Mouse (Mus musculus) stomach, postnatal 0 days (tissue): Measurements from ENCODE around the gene Snupn. TPM values are rescaled to one million over a fixed set of nuclear protein-coding genes. Genes with fewer than 3 reads are reported as not detected.

Experiments
- ATAC-seq: fragments of 200-750 bp; cut with Nextera tagmentation; 2 replicates; pipeline ENCODE4 v1.8.0; 2017; ENCODE audit not compliant: low FRiP score, low TSS enrichment
- DNase-seq: peaks from one replicate; pipeline ENCODE4 v3.0.0-alpha.2; 2016; ENCODE audit warnings: low spot score
- H3K27ac ChIP-seq: fragments of 300-500 bp; sonication (generic); replicated peaks from 2 replicates; pipeline ENCODE4 v1.5.1; 2014; ENCODE audit warnings: mild to moderate bottlenecking, control low read depth
- H3K27me3 ChIP-seq: fragments of 300-500 bp; sonication (generic); 2 replicates; pipeline ENCODE4 v1.6.1; 2014; ENCODE audit warnings: low read length; ENCODE audit not compliant: control insufficient read depth, insufficient read depth
- H3K36me3 ChIP-seq: fragments of 300-500 bp; sonication (generic); 2 replicates; pipeline ENCODE4 v1.6.1; 2014; ENCODE audit warnings: low read length, mixed read lengths; ENCODE audit not compliant: control insufficient read depth, insufficient read depth
- H3K4me1 ChIP-seq: fragments of 300-500 bp; sonication (generic); replicated peaks from 2 replicates; pipeline ENCODE4 v1.6.1; 2014; ENCODE audit warnings: antibody characterized with exemption; ENCODE audit not compliant: control insufficient read depth, insufficient read depth
- H3K4me2 ChIP-seq: fragments of 300-500 bp; sonication (generic); replicated peaks from 2 replicates; pipeline ENCODE4 v1.6.1; 2014; ENCODE audit warnings: low read depth, mild to moderate bottlenecking, control low read depth, moderate library complexity
- H3K4me3 ChIP-seq: fragments of 300-500 bp; sonication (generic); 2 replicates; pipeline ENCODE4 v1.5.1; 2014; ENCODE audit warnings: low read depth, low read length, control low read depth
- H3K9ac ChIP-seq: fragments of 300-500 bp; sonication (generic); 2 replicates; pipeline ENCODE4 v1.6.1; 2014; ENCODE audit warnings: mild to moderate bottlenecking, low read length, control low read depth, mixed read lengths
- H3K9me3 ChIP-seq: fragments of 300-500 bp; sonication (generic); 2 replicates; pipeline ENCODE4 v1.6.1; 2016; ENCODE audit warnings: low read length; ENCODE audit not compliant: control insufficient read depth
- CTCF ChIP-seq: IDR thresholded peaks from 2 replicates; pipeline ENCODE4 v1.5.1; 2016; ENCODE audit warnings: antibody characterized with exemption, low read depth, mild to moderate bottlenecking, moderate library complexity
- EP300 ChIP-seq: optimal IDR thresholded peaks from 2 replicates; pipeline ENCODE3; 2016; ENCODE audit warnings: antibody characterized with exemption
- WGBS: fragments of 180-500 bp; shearing (Covaris S2); extraction: QIAGEN DNeasy Blood & Tissue Kit; methylation state at CpG from one replicate; pipeline ENCODE4 v1.1.7; 2014; 5-methylcytosine and 5-hydroxymethylcytosine counted together
- polyA plus RNA-seq: library from polyadenylated mRNA; unstranded; fragments of >200 nt; fragmentation: Nextera tagmentation; extraction: Ambion mirVana; gene quantifications from 2 replicates; pipeline ENCODE4 v1.2.1, GENCODE M21; 2015

Gene Snupn
- polyA plus RNA-seq, 1 experiment from 2014 or later = 13.8 TPM

GRCm38 (mm10) chr9:56913991-56914390, 36.7 kb upstream of the Snupn start:
- whole genome bisulfite sequencing = 52% methylated on average over 9 of the region's 9 CpGs
- peak overlapping the region; percentile 56 for H3K27ac ChIP-seq

DNA sequence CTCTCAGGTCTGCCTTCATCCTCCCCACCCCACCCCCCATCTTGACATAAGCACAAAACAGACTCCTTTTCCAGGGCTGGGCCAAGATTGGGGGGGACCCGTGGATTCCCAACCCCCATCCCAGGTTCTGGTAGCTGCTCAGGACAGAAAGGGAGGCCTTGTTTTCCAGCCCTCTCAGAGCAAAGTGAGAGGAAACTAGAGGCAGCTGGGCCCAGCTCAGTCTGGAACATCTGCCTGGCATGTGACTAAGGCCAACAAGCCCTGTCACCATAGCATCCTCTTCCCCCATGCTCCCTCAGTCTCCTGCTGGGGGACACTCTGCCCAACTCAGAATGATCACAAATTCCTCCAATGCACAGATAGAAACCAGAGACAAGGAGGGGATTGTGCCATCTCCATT, 35.6 kb upstream of the Snupn start:
- ATAC-seq (no peak), DNase-seq (no peak)
- H3K4me1 ChIP-seq = 0 out of 2 replicates have a peak, but pooled peaks cover 3% of the 10 kb centered on the region
- H3K36me3 ChIP-seq = peaks cover 5% of the 10 kb centered on the region
- no peaks in the 10 kb centered on the region for H3K9me3 ChIP-seq
- WGBS = 81% methylated on average over 1 of the region's 1 CpGs
- H3K9ac ChIP-seq = no peak overlapping the region
- H3K4me2 ChIP-seq = no peak overlapping the region
- peak overlapping the region; percentile 56; the same call in 1 of the 2 replicates for H3K27ac ChIP-seq
- TF ChIP-seq EP300 = no peak
- no peak for TF ChIP-seq CTCF
- H3K27me3 ChIP-seq = no peaks in the 10 kb centered on the region
- H3K4me3 ChIP-seq = no peak overlapping the region

More at GRCm38 (mm10) chr9:56913991-56914390, 36.7 kb upstream of the Snupn start:
- DNase-seq (peak; percentile 49), ATAC-seq (peak; percentile 63)
- H3K9ac ChIP-seq = no peak overlapping the region
- H3K4me2 ChIP-seq = no peak overlapping the region
- no peaks in the 10 kb centered on the region for H3K27me3 ChIP-seq
- H3K4me1 ChIP-seq = 0 out of 2 replicates have a peak, but pooled peaks cover 3% of the 10 kb centered on the region
- H3K9me3 ChIP-seq = no peaks in the 10 kb centered on the region
- TF ChIP-seq CTCF (no peak), EP300 (peak; percentile 20)
- no peak overlapping the region for H3K4me3 ChIP-seq
- peaks cover 5% of the 10 kb centered on the region for H3K36me3 ChIP-seq

DNA sequence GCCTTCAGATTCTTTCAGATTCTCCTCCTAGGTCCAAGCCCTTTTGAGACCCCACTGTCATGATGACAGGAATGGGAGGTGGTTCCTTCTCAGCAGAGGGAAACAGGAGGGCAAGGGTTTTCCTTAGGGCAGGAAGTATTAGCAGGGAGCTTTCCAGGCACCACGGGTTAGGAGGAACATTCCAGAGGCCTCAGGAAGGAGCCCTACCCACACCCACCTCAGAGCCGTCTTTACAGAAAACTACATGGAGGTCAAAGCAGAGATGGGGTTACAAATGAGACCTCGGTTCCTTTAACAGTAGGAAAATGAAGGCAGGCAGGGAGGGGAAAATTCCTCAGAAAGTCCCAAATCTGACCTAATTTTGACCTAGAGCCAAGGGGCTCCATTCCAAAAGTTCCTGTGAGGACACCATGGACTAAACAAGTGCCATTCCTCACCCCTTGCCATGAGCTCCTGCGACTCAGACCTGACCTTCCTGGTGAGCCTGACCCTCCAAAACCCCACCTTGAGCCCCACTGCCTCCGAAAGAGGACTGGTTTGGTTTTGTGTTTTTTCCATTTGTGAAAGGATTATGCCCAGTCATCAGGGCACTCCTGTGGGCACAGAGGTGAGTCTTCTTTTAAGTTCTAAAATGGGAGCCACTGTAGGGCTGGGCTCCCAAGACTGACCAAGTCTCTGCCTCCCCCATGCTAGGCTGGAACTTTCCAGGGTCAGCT, 34.8 kb upstream of the Snupn start:
- DNase-seq (no peak), ATAC-seq (no peak)
- Histone ChIP-seq H3K4me1 (0 out of 2 replicates have a peak, but pooled peaks cover 3% of the 10 kb centered on the region), H3K27me3 (no peaks in the 10 kb centered on the region), H3K9ac (no peak overlapping the region), H3K9me3 (no peaks in the 10 kb centered on the region), H3K36me3 (peaks cover 5% of the 10 kb centered on the region), H3K27ac (no peak overlapping the region), H3K4me3 (no peak overlapping the region), H3K4me2 (no peak overlapping the region)
- WGBS = 62% methylated on average over 5 of the region's 5 CpGs
- TF ChIP-seq CTCF (no peak), EP300 (no peak)

- H3K4me2 ChIP-seq = no peak overlapping the region
- H3K9me3 ChIP-seq = no peaks in the 10 kb centered on the region
- H3K36me3 ChIP-seq = peaks cover 5% of the 10 kb centered on the region
- H3K27ac ChIP-seq = no peak overlapping the region
- H3K9ac ChIP-seq = no peak overlapping the region
- DNase-seq = no peak
- no peaks in the 10 kb centered on the region for H3K27me3 ChIP-seq
- ATAC-seq = no peak
- TF ChIP-seq CTCF (no peak), EP300 (no peak)
- H3K4me3 ChIP-seq = no peak overlapping the region
- 0 out of 2 replicates have a peak, but pooled peaks cover 3% of the 10 kb centered on the region for H3K4me1 ChIP-seq
- 90% methylated on average over 2 of the region's 2 CpGs for WGBS
These were observed 33.5 kb upstream of the Snupn start for GRCm38 (mm10) chr9:56917131-56917530.

- H3K27me3 ChIP-seq = no peaks in the 10 kb centered on the region
- H3K36me3 ChIP-seq = peaks cover 5% of the 10 kb centered on the region
- TF ChIP-seq CTCF = no peak
- no peak for TF ChIP-seq EP300
- peak overlapping the region; percentile 35; the same call in 1 of the 2 replicates for H3K27ac ChIP-seq
- H3K4me1 ChIP-seq = peaks cover 10% of the 10 kb centered on the region
- 76% methylated on average over 13 of the region's 13 CpGs for WGBS
- H3K4me3 ChIP-seq = no peak overlapping the region
- DNase-seq = no peak
- H3K4me2 ChIP-seq = no peak overlapping the region
- no peak overlapping the region for H3K9ac ChIP-seq
- H3K9me3 ChIP-seq = no peaks in the 10 kb centered on the region
- no peak for ATAC-seq
These were observed 32.2 kb upstream of the Snupn start for GRCm38 (mm10) chr9:56918466-56918865.

- no peak for ATAC-seq
- H3K4me3 ChIP-seq = no peak overlapping the region
- DNase-seq = no peak
- WGBS = 90% methylated on average over 4 of the region's 4 CpGs
- H3K27ac ChIP-seq = peak overlapping the region; percentile 86; the same call in 1 of the 2 replicates
- H3K4me2 ChIP-seq = peak overlapping the region; percentile 89; the same call in 1 of the 2 replicates
- H3K9me3 ChIP-seq = no peaks in the 10 kb centered on the region
- H3K36me3 ChIP-seq = peaks cover 5% of the 10 kb centered on the region
- H3K27me3 ChIP-seq = no peaks in the 10 kb centered on the region
- peaks cover 27% of the 10 kb centered on the region for H3K4me1 ChIP-seq
- no peak overlapping the region for H3K9ac ChIP-seq
- TF ChIP-seq CTCF (no peak), EP300 (no peak)
These were observed 27.9 kb upstream of the Snupn start for GRCm38 (mm10) chr9:56922746-56923145.
